Mouse (Mus musculus): ENCODE results near the gene Cdk15. TPM values are rescaled to one million over a fixed set of nuclear protein-coding genes. Genes with fewer than 3 reads are reported as not detected.

The Cdk15 gene
- polyA plus RNA-seq, 2 experiments: not detected

DNA sequence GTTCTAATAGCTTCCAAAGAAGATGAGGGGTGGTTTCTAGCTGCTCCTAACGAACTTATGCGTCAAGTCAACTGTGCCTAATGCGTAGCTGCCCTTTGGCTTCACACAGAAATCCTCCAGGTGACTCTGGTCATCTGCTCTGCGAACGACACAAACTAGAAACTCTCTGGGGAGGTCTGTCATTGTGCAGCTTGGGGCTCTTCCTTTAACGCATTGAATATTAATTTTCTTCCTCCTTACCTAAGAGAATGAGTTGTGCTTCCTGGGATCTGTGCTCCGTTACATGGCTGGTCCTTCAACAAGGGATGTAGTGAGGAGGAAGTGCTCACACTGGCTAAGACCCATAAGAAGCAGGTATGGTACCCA is 112.6 kb downstream of the Cdk15 start:
- TF ChIP-seq EP300 (IDR thresholded peaks at IDR 0.05; ENCODE audit: low read depth) (no peak), CTCF (IDR thresholded peaks at IDR 0.05; ENCODE audit: low read depth) (no peak)
- no peak for ATAC-seq (ENCODE audit: insufficient read depth)
- DNase-seq (ENCODE audit: low read depth in 3 of 3, low spot score in 3 of 3): no peak
- Histone ChIP-seq H3K27ac (no peak overlapping the region), H3K36me3 (replicated peaks; ENCODE audit: control insufficient read depth, insufficient read depth, low read depth) (no peaks in the 10 kb centered on the region), H3K4me2 (ENCODE audit: low read depth) (no peak overlapping the region), H3K9ac (replicated peaks) (no peak overlapping the region), H3K4me1 (replicated peaks; ENCODE audit: control insufficient read depth in 2 of 2, insufficient read depth in 2 of 2, low read length in 1 of 2) (peaks cover 9 to 27% of the 10 kb centered on the region in 2 experiments), H3K9me3 (ENCODE audit: control insufficient read depth, low read length) (no peaks in the 10 kb centered on the region), H3K27me3 (ENCODE audit: control insufficient read depth, insufficient read depth, low read length) (no peaks in the 10 kb centered on the region), H3K4me3 (ENCODE audit: insufficient read depth in 1 of 2, low read depth in 2 of 2, low read length in 2 of 2) (no peak overlapping the region)
- 62% methylated on average over 7 of the region's 7 CpGs for WGBS (ENCODE audit: insufficient replicate concordance)

DNA sequence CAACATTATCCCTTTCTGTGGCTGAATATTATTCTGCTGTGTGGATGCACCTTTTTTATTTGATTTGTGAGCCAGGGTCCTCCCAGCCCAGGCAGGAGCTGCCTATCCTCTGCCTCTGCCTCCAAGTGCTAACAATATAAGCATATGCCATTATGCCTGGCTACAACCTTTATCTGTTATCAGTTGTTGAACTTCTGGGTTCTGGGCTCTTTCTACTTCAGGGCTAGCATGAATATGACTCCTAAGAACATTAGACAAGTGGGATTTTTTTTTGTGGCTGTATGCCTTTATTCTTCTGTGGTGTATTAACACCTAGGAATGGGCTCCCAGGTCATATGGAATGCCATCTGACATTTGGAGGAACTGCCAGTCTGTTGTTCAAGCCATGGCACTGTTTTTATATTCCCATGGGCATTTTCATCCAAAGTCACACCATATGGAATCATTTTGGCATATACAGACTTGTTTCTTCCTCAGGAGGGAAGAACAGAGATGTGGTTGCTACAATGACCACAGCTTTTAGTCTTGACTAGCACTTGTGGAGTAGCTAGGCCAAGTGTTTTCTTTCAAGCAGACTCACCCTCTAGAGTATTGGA is 113.7 kb downstream of the Cdk15 start:
- no peak overlapping the region for H3K27ac ChIP-seq

DNA sequence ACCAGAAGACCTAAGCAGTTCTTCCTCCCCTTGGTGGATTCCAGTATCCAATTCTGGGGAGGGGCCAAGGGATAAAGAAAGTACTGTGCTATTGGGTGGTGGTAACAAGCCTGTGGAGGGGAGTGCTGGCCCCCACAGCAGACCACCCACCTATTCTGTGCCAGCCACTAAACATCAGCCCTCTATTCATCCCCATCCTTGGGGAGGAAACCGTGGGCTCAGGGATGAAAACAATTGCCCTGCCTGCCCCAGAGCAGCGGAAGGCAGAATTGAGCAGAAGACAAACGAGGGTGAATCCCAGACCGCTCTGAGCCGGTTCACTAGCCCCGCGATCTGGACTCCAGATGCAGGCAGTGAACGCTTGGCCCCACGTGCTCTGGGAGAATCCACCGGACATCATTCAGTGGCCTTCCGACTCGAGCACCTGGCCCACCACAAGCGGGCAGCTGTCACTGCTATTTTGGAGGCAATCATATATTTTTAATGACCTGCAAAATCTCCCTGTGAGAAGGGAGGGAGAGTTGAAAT is 119.4 kb downstream of the Cdk15 start:
- WGBS (ENCODE audit: insufficient replicate concordance): 19% methylated on average over 13 of the region's 13 CpGs
- no peak for ATAC-seq (ENCODE audit: insufficient read depth)
- no peak overlapping the region for H3K4me2 ChIP-seq (ENCODE audit: low read depth)

More for the DNA sequence above, 113.7 kb downstream of the Cdk15 start:
- Histone ChIP-seq H3K27me3 (ENCODE audit: control insufficient read depth, insufficient read depth, low read length) (no peaks in the 10 kb centered on the region), H3K4me1 (replicated peaks; ENCODE audit: control insufficient read depth in 2 of 2, insufficient read depth in 2 of 2, low read length in 1 of 2) (peaks cover 9 to 24% of the 10 kb centered on the region in 2 experiments), H3K4me3 (ENCODE audit: insufficient read depth in 1 of 2, low read depth in 2 of 2, low read length in 2 of 2) (no peak overlapping the region), H3K9ac (replicated peaks) (no peak overlapping the region), H3K4me2 (ENCODE audit: low read depth) (no peak overlapping the region), H3K36me3 (replicated peaks; ENCODE audit: control insufficient read depth, insufficient read depth, low read depth) (no peaks in the 10 kb centered on the region), H3K9me3 (ENCODE audit: control insufficient read depth, low read length) (no peaks in the 10 kb centered on the region)
- DNase-seq (ENCODE audit: low read depth in 3 of 3, low spot score in 3 of 3) (no peak), ATAC-seq (ENCODE audit: insufficient read depth) (no peak)
- TF ChIP-seq CTCF (IDR thresholded peaks at IDR 0.05; ENCODE audit: low read depth): no peak
- no peak for TF ChIP-seq EP300 (IDR thresholded peaks at IDR 0.05; ENCODE audit: low read depth)

DNA sequence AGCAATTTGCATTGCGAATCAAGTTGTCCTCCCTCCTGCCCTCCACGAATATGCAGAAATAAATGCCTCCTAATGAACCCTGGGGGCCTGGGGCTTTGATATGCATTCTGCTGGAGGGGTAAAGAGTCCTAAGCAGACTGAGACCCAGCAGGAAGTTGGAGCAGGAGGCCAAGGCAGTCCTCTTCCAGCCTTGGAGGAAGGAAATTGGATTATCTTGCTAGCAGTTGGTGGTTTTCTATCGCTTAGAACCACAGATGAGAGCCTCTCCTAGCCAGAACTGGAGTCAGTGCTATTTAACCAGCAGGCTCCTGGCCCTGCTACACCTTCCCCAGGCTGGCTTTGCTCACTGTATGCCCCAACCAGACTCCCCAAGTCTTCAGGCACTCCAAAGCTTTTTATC is 119.9 kb downstream of the Cdk15 start:
- no peak overlapping the region for H3K4me2 ChIP-seq (ENCODE audit: low read depth)
- no peaks in the 10 kb centered on the region for H3K36me3 ChIP-seq (replicated peaks; ENCODE audit: control insufficient read depth, insufficient read depth, low read depth)
- WGBS (ENCODE audit: insufficient replicate concordance): 11% methylated on average over 3 of the region's 3 CpGs

More for the DNA sequence above, 119.4 kb downstream of the Cdk15 start:
- no peak for TF ChIP-seq CTCF (IDR thresholded peaks at IDR 0.05; ENCODE audit: low read depth)
- no peak for TF ChIP-seq EP300 (IDR thresholded peaks at IDR 0.05; ENCODE audit: low read depth)
- H3K27me3 ChIP-seq (ENCODE audit: control insufficient read depth, insufficient read depth, low read length): no peaks in the 10 kb centered on the region
- no peak for DNase-seq (ENCODE audit: low read depth in 3 of 3, low spot score in 3 of 3)
- H3K4me1 ChIP-seq (replicated peaks; ENCODE audit: control insufficient read depth in 2 of 2, insufficient read depth in 2 of 2, low read length in 1 of 2): peaks cover 0 to 7% of the 10 kb centered on the region in 2 experiments; a peak in 2 of 4 replicates
- H3K9me3 ChIP-seq (ENCODE audit: control insufficient read depth, low read length): no peaks in the 10 kb centered on the region
- H3K36me3 ChIP-seq (replicated peaks; ENCODE audit: control insufficient read depth, insufficient read depth, low read depth): no peaks in the 10 kb centered on the region
- H3K4me3 ChIP-seq (ENCODE audit: insufficient read depth in 1 of 2, low read depth in 2 of 2, low read length in 2 of 2): no peak overlapping the region
- no peak overlapping the region for H3K9ac ChIP-seq (replicated peaks)
- no peak overlapping the region for H3K27ac ChIP-seq

DNA sequence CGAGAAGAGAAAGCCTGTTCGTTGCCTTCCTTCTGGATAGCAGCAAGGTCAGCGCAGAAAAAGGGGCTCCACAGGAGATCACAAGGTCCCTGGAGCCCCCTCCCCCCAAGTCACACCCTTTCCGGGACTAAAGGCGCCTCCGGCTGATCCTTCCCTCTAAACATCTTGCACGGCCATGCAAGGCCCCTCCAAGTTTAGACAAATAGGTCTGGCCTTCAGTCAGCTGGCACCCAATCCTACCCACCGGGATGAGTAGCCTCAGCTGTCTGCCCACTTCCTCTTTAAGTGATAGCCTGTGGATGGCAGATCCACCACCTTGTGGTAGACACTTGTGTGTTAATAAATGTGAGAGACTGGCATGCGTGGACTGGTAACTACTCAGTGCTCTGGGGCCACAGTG is 120.6 kb downstream of the Cdk15 start:
- ATAC-seq (ENCODE audit: insufficient read depth): no peak
- H3K4me1 ChIP-seq (replicated peaks; ENCODE audit: control insufficient read depth in 2 of 2, insufficient read depth in 2 of 2, low read length in 1 of 2): peaks cover 0 to 7% of the 10 kb centered on the region in 2 experiments; a peak in 2 of 4 replicates
- TF ChIP-seq CTCF (IDR thresholded peaks at IDR 0.05; ENCODE audit: low read depth): no peak

More for the DNA sequence above, 119.9 kb downstream of the Cdk15 start:
- H3K27me3 ChIP-seq (ENCODE audit: control insufficient read depth, insufficient read depth, low read length): no peaks in the 10 kb centered on the region
- no peak for ATAC-seq (ENCODE audit: insufficient read depth)
- H3K4me3 ChIP-seq (ENCODE audit: insufficient read depth in 1 of 2, low read depth in 2 of 2, low read length in 2 of 2): no peak overlapping the region
- no peaks in the 10 kb centered on the region for H3K9me3 ChIP-seq (ENCODE audit: control insufficient read depth, low read length)
- H3K9ac ChIP-seq (replicated peaks): no peak overlapping the region
- TF ChIP-seq CTCF (IDR thresholded peaks at IDR 0.05; ENCODE audit: low read depth) (no peak), EP300 (IDR thresholded peaks at IDR 0.05; ENCODE audit: low read depth) (no peak)
- no peak for DNase-seq (ENCODE audit: low read depth in 3 of 3, low spot score in 3 of 3)
- no peak overlapping the region for H3K27ac ChIP-seq
- peaks cover 0 to 7% of the 10 kb centered on the region in 2 experiments; a peak in 2 of 4 replicates for H3K4me1 ChIP-seq (replicated peaks; ENCODE audit: control insufficient read depth in 2 of 2, insufficient read depth in 2 of 2, low read length in 1 of 2)

More for the DNA sequence above, 120.6 kb downstream of the Cdk15 start:
- DNase-seq (ENCODE audit: low read depth in 3 of 3, low spot score in 3 of 3): no peak
- no peak overlapping the region for H3K27ac ChIP-seq
- no peak overlapping the region for H3K9ac ChIP-seq (replicated peaks)
- no peaks in the 10 kb centered on the region for H3K27me3 ChIP-seq (ENCODE audit: control insufficient read depth, insufficient read depth, low read length)
- no peak overlapping the region for H3K4me2 ChIP-seq (ENCODE audit: low read depth)
- WGBS (ENCODE audit: insufficient replicate concordance): 33% methylated on average over 9 of the region's 9 CpGs
- H3K4me3 ChIP-seq (ENCODE audit: insufficient read depth in 1 of 2, low read depth in 2 of 2, low read length in 2 of 2): no peak overlapping the region
- no peaks in the 10 kb centered on the region for H3K9me3 ChIP-seq (ENCODE audit: control insufficient read depth, low read length)
- no peaks in the 10 kb centered on the region for H3K36me3 ChIP-seq (replicated peaks; ENCODE audit: control insufficient read depth, insufficient read depth, low read depth)
